Mouse (Mus musculus): ENCODE measurements at regions not wholly inside any gene's neighbourhood (a gene's known extent, or its start where the extent isn't known, plus 50 kb on each side); places are given as distances from the start of the nearest gene placed in this dataset.

- Histone ChIP-seq H3K27me3 (ENCODE audit: insufficient read depth, low read length) (no peaks in the 10 kb centered on the region), H3K9ac (replicated peaks; ENCODE audit: low read length, poor library complexity, severe bottlenecking) (no peak overlapping the region), H3K36me3 (ENCODE audit: insufficient read depth, low read length) (no peaks in the 10 kb centered on the region), H3K27ac (ENCODE audit: low read depth, low read length) (no peak overlapping the region), H3K4me3 (ENCODE audit: low read depth, low read length) (no peak overlapping the region), H3K9me3 (ENCODE audit: low read length) (no peaks in the 10 kb centered on the region), H3K4me1 (ENCODE audit: insufficient read depth, low read length) (no peaks in the 10 kb centered on the region), H3K4me2 (ENCODE audit: low read depth, low read length, poor library complexity, severe bottlenecking) (no peak overlapping the region)
- 60% methylated on average over 2 of the region's 2 CpGs for WGBS
- ATAC-seq (ENCODE audit: low FRiP score) (no peak), DNase-seq (ENCODE audit: low spot score) (peak; percentile 40)
- no peak for TF ChIP-seq CTCF (IDR thresholded peaks at IDR 0.05)
Observed at GRCm38 (mm10) chr16:61546043-61546442, 940.7 kb upstream of the Epha6 start.

GRCm38 (mm10) chr16:61534775-61535174, 929.4 kb upstream of the Epha6 start:
- Histone ChIP-seq H3K36me3 (ENCODE audit: insufficient read depth, low read length) (no peaks in the 10 kb centered on the region), H3K27me3 (ENCODE audit: insufficient read depth, low read length) (no peaks in the 10 kb centered on the region), H3K4me2 (ENCODE audit: low read depth, low read length, poor library complexity, severe bottlenecking) (no peak overlapping the region), H3K4me3 (ENCODE audit: low read depth, low read length) (no peak overlapping the region), H3K9me3 (ENCODE audit: low read length) (no peaks in the 10 kb centered on the region), H3K4me1 (ENCODE audit: insufficient read depth, low read length) (no peaks in the 10 kb centered on the region), H3K9ac (replicated peaks; ENCODE audit: low read length, poor library complexity, severe bottlenecking) (no peak overlapping the region), H3K27ac (ENCODE audit: low read depth, low read length) (no peak overlapping the region)
- WGBS: 84% methylated on average over 2 of the region's 2 CpGs
- DNase-seq (ENCODE audit: low spot score) (no peak), ATAC-seq (ENCODE audit: low FRiP score) (no peak)
- no peak for TF ChIP-seq CTCF (IDR thresholded peaks at IDR 0.05)
